Mouse (Mus musculus): ENCODE measurements at regions not wholly inside any gene's neighbourhood (a gene's known extent, or its start where the extent isn't known, plus 50 kb on each side); places are given as distances from the start of the nearest gene placed in this dataset.

DNA sequence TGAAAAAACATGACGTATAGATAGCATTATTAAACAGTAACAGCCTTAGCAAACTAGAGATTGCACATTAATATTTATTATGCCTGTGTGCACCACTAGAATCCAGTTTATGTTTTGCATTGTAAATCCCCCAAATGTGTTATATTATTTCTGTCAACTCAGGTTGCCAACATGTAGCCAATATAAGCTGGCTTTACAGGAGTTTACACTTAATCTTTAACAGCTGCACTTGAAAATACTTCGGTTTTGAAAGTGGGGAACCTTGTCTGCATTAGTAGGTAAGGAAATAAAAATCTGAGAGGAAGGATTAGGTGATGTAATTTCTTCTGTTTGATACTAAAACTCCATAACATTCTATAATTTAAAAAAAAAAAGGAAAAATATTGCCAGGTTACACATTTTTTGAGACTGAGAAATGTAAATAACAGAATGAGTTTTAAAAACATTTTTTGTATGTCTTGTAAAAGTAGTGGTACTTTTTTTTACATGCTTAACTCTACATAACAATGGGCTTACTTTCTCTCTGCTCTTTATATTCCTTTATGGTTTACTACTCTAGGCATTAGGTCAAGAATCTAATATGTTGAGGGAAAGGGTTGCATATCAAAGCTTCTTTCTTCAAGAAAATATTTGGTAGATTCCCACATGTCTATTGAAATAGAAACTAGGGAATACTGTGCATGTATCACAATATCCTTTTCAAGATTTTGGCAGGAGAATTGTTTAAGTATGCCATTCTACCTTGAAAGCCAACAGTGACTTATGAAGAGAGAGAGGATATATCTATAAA lies 214.2 kb upstream of the Adamts5 start:
- TF ChIP-seq CTCF (IDR thresholded peaks at IDR 0.05; ENCODE audit: low read depth) = no peak
- TF ChIP-seq EP300 (IDR thresholded peaks at IDR 0.05; ENCODE audit: low read depth) = no peak

Measured in liver, postnatal 0 days (tissue).